Mouse (Mus musculus) megakaryocyte, embryonic 14.5 days (primary cell): ENCODE measurements around the gene Slc10a4.

Source experiments
- FLI1 ChIP-seq: IDR thresholded peaks from 2 replicates; pipeline ENCODE4 v1.6.1; 2012; ENCODE audit warnings: low read length, inconsistent platforms, mixed read lengths
- GATA1 ChIP-seq: IDR thresholded peaks from 3 replicates; pipeline ENCODE4 v1.6.1; 2012; ENCODE audit warnings: mixed read lengths, low read length, inconsistent platforms, borderline replicate concordance

DNA sequence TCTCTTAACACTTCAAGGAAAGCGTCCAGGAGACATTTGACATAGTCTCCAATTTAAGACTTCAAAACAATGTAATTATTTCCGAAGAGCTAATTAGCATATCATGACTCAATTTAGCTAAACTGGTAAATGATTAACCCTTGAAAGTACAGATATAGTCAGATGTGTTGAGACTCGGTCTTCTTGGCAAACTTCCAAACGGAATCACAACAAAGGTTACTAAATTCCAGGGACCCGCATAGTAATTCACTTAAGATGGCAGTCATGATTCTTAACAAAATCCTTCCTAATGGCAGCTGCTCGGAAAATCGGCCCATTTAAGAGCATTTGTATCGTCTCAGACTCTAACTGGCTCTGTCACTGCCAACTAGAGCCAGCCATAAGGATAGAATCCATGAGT, 16.9 kb upstream of the Slc10a4 start:
- TF ChIP-seq GATA1 (no peak), FLI1 (no peak)
